Mouse (Mus musculus) embryo, embryonic 11 days (tissue): ENCODE data around the gene Utrn.

Experiments used
- DNase-seq: peaks from one replicate; pipeline ENCODE4 v3.0.0-alpha.2; 2015

Utrn gene

GRCm38 (mm10) chr10:12489551-12490177, 379.5 kb downstream of the Utrn start:
- DNase-seq = no peak

GRCm38 (mm10) chr10:12488518-12488917, 380.6 kb downstream of the Utrn start:
- DNase-seq = no peak

- no peak for DNase-seq
Observed at GRCm38 (mm10) chr10:12488117-12488516, 381.0 kb downstream of the Utrn start.

GRCm38 (mm10) chr10:12483494-12483893, 385.7 kb downstream of the Utrn start:
- no peak for DNase-seq

GRCm38 (mm10) chr10:12482975-12483374, 386.2 kb downstream of the Utrn start:
- DNase-seq = no peak

- no peak for DNase-seq
Observed at GRCm38 (mm10) chr10:12474850-12475621, 394.1 kb downstream of the Utrn start.

- no peak for DNase-seq
Observed at GRCm38 (mm10) chr10:12469391-12470057, 399.6 kb downstream of the Utrn start.

- peak; percentile 50 for DNase-seq
Observed at GRCm38 (mm10) chr10:12467544-12467943, 401.6 kb downstream of the Utrn start.

GRCm38 (mm10) chr10:12460945-12461344, 408.2 kb downstream of the Utrn start:
- DNase-seq = no peak

- DNase-seq = no peak
Observed at GRCm38 (mm10) chr10:12456867-12457266, 412.3 kb downstream of the Utrn start.

GRCm38 (mm10) chr10:12452641-12453040, 416.5 kb downstream of the Utrn start:
- no peak for DNase-seq

- no peak for DNase-seq
Observed at GRCm38 (mm10) chr10:12444122-12444521, 425.0 kb downstream of the Utrn start.

- DNase-seq = no peak
Observed at GRCm38 (mm10) chr10:12433161-12433560, 436.0 kb downstream of the Utrn start.

- DNase-seq = no peak
Observed at GRCm38 (mm10) chr10:12430399-12430798, 438.8 kb downstream of the Utrn start.

- no peak for DNase-seq
Observed at GRCm38 (mm10) chr10:12426866-12427265, 442.3 kb downstream of the Utrn start.

- no peak for DNase-seq
Observed at GRCm38 (mm10) chr10:12424944-12425343, 444.2 kb downstream of the Utrn start.

GRCm38 (mm10) chr10:12423994-12424725, 445.0 kb downstream of the Utrn start:
- no peak for DNase-seq

- DNase-seq = no peak
Observed at GRCm38 (mm10) chr10:12414967-12415366, 454.2 kb downstream of the Utrn start.

- DNase-seq = no peak
Observed at GRCm38 (mm10) chr10:12406338-12407110, 462.6 kb downstream of the Utrn start.

- peak; percentile 14 for DNase-seq
Observed at GRCm38 (mm10) chr10:12399450-12399849, 469.7 kb downstream of the Utrn start.

GRCm38 (mm10) chr10:12380139-12380538, 489.0 kb downstream of the Utrn start:
- DNase-seq = no peak

- DNase-seq = no peak
Observed at GRCm38 (mm10) chr10:12379123-12379522, 490.0 kb downstream of the Utrn start.
